Mouse (Mus musculus) small intestine, adult 2 months (tissue): ENCODE measurements around the gene Slc24a3. TPM values are rescaled to one million over a fixed set of nuclear protein-coding genes. Genes with fewer than 3 reads are reported as not detected.

Experiments used
- H3K27ac ChIP-seq: fragments of 200-500 bp; 2 replicates; pipeline ENCODE4 v1.5.1; 2012; ENCODE audit warnings: low read depth, low read length, control low read depth, inconsistent platforms; ENCODE audit not compliant: insufficient read depth
- H3K27me3 ChIP-seq: fragments of 200-500 bp; 2 replicates; pipeline ENCODE4 v1.6.1; 2012; ENCODE audit warnings: mild to moderate bottlenecking, moderate library complexity, low read length, inconsistent platforms; ENCODE audit not compliant: control insufficient read depth, insufficient read depth
- H3K36me3 ChIP-seq: fragments of 200-500 bp; 2 replicates; pipeline ENCODE4 v1.6.1; 2012; ENCODE audit warnings: mild to moderate bottlenecking, low read length, control low read depth, inconsistent platforms; ENCODE audit not compliant: control insufficient read depth, insufficient read depth
- H3K4me1 ChIP-seq: fragments of 200-500 bp; 2 replicates; pipeline ENCODE4 v1.6.1; 2012; ENCODE audit warnings: low read length, inconsistent platforms, mixed read lengths; ENCODE audit not compliant: control insufficient read depth, insufficient read depth, insufficient read length
- H3K4me3 ChIP-seq: fragments of 200-500 bp; 2 replicates; pipeline ENCODE4 v1.5.1; 2012; ENCODE audit warnings: low read depth, mild to moderate bottlenecking, control low read depth, inconsistent platforms, low read length, moderate library complexity
- CTCF ChIP-seq: fragments of 200-500 bp; IDR thresholded peaks from 2 replicates; pipeline ENCODE4 v1.5.1; 2012; ENCODE audit warnings: low read depth, mild to moderate bottlenecking, control low read depth, inconsistent platforms, low read length, moderate library complexity, mixed read lengths; ENCODE audit not compliant: insufficient replicate concordance, insufficient read length; ENCODE audit errors: extremely low read depth
- POLR2A ChIP-seq: fragments of 200-500 bp; IDR thresholded peaks from 2 replicates; pipeline ENCODE4 v1.6.1; 2012; ENCODE audit warnings: low read depth, mild to moderate bottlenecking, control low read depth, inconsistent platforms, low read length, moderate library complexity
- WGBS: fragments of 180-500 bp; shearing (Covaris S2); methylation state at CpG from one replicate; pipeline ENCODE4 v1.1.7; 2018; 5-methylcytosine and 5-hydroxymethylcytosine counted together
- polyA plus RNA-seq: library from polyadenylated mRNA; depleted of rRNA; stranded (reverse); fragments of >200 nt; gene quantifications from 2 replicates; pipeline ENCODE4 v1.2.3, GENCODE M21; 2012

Gene Slc24a3
- polyA plus RNA-seq, 1 experiment = 6.1 TPM

GRCm38 (mm10) chr2:145656121-145656520, 488.6 kb downstream of the Slc24a3 start:
- WGBS = 81% methylated on average over 3 of the region's 3 CpGs
- TF ChIP-seq CTCF = no peak
- TF ChIP-seq POLR2A = no peak

GRCm38 (mm10) chr2:145656716-145657115, 489.2 kb downstream of the Slc24a3 start:
- WGBS = 19% methylated on average over 1 of the region's 1 CpGs

More at GRCm38 (mm10) chr2:145656121-145656520, 488.6 kb downstream of the Slc24a3 start:
- H3K27ac ChIP-seq = no peak overlapping the region
- no peaks in the 10 kb centered on the region for H3K27me3 ChIP-seq
- H3K4me3 ChIP-seq = no peak overlapping the region
- no peaks in the 10 kb centered on the region for H3K4me1 ChIP-seq
- no peaks in the 10 kb centered on the region for H3K36me3 ChIP-seq

DNA sequence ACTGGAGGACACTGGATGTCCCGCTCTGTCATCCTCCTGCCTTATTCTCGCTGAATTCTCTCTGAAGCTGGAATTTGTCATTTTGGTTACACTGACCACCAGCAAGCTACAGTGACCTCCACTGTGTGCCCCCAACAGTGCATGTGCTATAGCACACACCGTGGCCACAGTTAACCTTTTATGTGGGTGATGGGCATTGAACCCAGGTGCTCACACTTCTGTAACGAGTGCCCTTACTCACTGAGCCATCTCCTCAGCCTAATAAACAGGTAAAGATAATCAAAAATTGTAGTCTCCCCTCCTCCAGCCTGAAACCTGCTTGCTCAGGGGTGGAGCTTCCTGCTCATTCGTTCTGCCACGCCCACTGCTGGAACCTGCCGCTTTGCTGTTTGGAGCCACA, 493.7 kb downstream of the Slc24a3 start:
- 55% methylated on average over 7 of the region's 7 CpGs for WGBS
- Histone ChIP-seq H3K4me3 (no peak overlapping the region), H3K36me3 (no peaks in the 10 kb centered on the region), H3K4me1 (no peaks in the 10 kb centered on the region), H3K27ac (no peak overlapping the region), H3K27me3 (no peaks in the 10 kb centered on the region)
- TF ChIP-seq POLR2A = no peak
- TF ChIP-seq CTCF = no peak

More at GRCm38 (mm10) chr2:145656716-145657115, 489.2 kb downstream of the Slc24a3 start:
- TF ChIP-seq POLR2A (no peak), CTCF (no peak)
- H3K27me3 ChIP-seq = no peaks in the 10 kb centered on the region
- no peak overlapping the region for H3K27ac ChIP-seq
- no peak overlapping the region for H3K4me3 ChIP-seq
- no peaks in the 10 kb centered on the region for H3K4me1 ChIP-seq
- H3K36me3 ChIP-seq = no peaks in the 10 kb centered on the region

GRCm38 (mm10) chr2:145663899-145664298, 496.3 kb downstream of the Slc24a3 start:
- WGBS = 85% methylated on average over 7 of the region's 7 CpGs
- H3K27me3 ChIP-seq = no peaks in the 10 kb centered on the region
- H3K27ac ChIP-seq = no peak overlapping the region
- TF ChIP-seq CTCF (no peak), POLR2A (no peak)
- H3K4me3 ChIP-seq = no peak overlapping the region
- H3K36me3 ChIP-seq = no peaks in the 10 kb centered on the region
- no peaks in the 10 kb centered on the region for H3K4me1 ChIP-seq

- TF ChIP-seq POLR2A = no peak
- TF ChIP-seq CTCF = no peak
- Histone ChIP-seq H3K36me3 (no peaks in the 10 kb centered on the region), H3K4me3 (no peak overlapping the region), H3K27me3 (no peaks in the 10 kb centered on the region), H3K4me1 (no peaks in the 10 kb centered on the region), H3K27ac (no peak overlapping the region)
- 91% methylated on average over 2 of the region's 2 CpGs for WGBS
Observed at GRCm38 (mm10) chr2:145664311-145664710, 496.8 kb downstream of the Slc24a3 start.

- no peaks in the 10 kb centered on the region for H3K27me3 ChIP-seq
- H3K27ac ChIP-seq = no peak overlapping the region
- no peak for TF ChIP-seq POLR2A
- no peak for TF ChIP-seq CTCF
- H3K4me3 ChIP-seq = no peak overlapping the region
- WGBS = 33% methylated on average over 4 of the region's 4 CpGs
- no peaks in the 10 kb centered on the region for H3K36me3 ChIP-seq
- H3K4me1 ChIP-seq = no peaks in the 10 kb centered on the region
Observed at GRCm38 (mm10) chr2:145668135-145668534, 500.6 kb downstream of the Slc24a3 start.

GRCm38 (mm10) chr2:145670131-145670530, 502.6 kb downstream of the Slc24a3 start:
- Histone ChIP-seq H3K4me3 (no peak overlapping the region), H3K27ac (no peak overlapping the region), H3K4me1 (no peaks in the 10 kb centered on the region), H3K36me3 (no peaks in the 10 kb centered on the region), H3K27me3 (no peaks in the 10 kb centered on the region)
- WGBS = 81% methylated on average over 4 of the region's 4 CpGs
- TF ChIP-seq CTCF (no peak), POLR2A (no peak)
